27 mouse cellular contexts compared by ENCODE assay signal in genomic region chr11:101544132-101544531, GRCm38 (mm10). TPM values are rescaled to one million over a fixed set of nuclear protein-coding genes. Genes with fewer than 3 reads are reported as not detected.
A peak's percentile ranks its signal among the peaks of the same experiment; 100 is the strongest.
DNase-seq lines count a peak whose midpoint lies in the region; ATAC-seq and TF ChIP-seq lines count a peak whose summit lies in the region.
"Had no signal": no experiment of that assay in that cellular context is flagged by ENCODE, and none has a peak within 500 bp of the region (broad histone marks: within the 10 kb centered on the region; RNA-seq: fewer than 3 reads in every experiment).

No protein-coding gene starts in this region.

- 67% methylated on average over 1 of the region's 1 CpGs for WGBS in heart, embryonic 11.5 days (ENCODE audit: insufficient replicate concordance)
- WGBS in heart, embryonic 12.5 days: 78% methylated on average over 1 of the region's 1 CpGs
- 52% methylated on average over 1 of the region's 1 CpGs for WGBS in lung, postnatal 0 days
- 59% methylated on average over 1 of the region's 1 CpGs for WGBS in lung, adult 2 months

- intact Hi-C loops in left cerebral cortex, postnatal 10 days (cut with DNase I): no loop called here

- H3K4me2 ChIP-seq in heart, embryonic 11.5 days: no peak overlapping the region
- H3K4me2 ChIP-seq in heart, embryonic 12.5 days: no peak overlapping the region
- 0 out of 2 replicates have a peak overlapping the region, but pooled peaks have one; percentile 28 for H3K4me2 ChIP-seq in lung, postnatal 0 days (replicated peaks; ENCODE audit: low read depth, low read length)
- H3K4me2 ChIP-seq: embryonic facial prominence, embryonic 12.5 days; hindbrain, embryonic 12.5 days; limb, embryonic 12.5 days had no signal

- no peaks in the 10 kb centered on the region; the same call in 1 of the 2 replicates for H3K36me3 ChIP-seq in heart, embryonic 11.5 days (ENCODE audit: control insufficient read depth, insufficient read depth, low read length)
- H3K36me3 ChIP-seq in heart, embryonic 12.5 days: peaks cover 31% of the 10 kb centered on the region
- no peaks in the 10 kb centered on the region for H3K36me3 ChIP-seq in lung, postnatal 0 days (ENCODE audit: insufficient read depth, low read length)

- H3K27ac ChIP-seq in heart, embryonic 11.5 days (ENCODE audit: low read depth, low read length): no peak overlapping the region
- no peak overlapping the region for H3K27ac ChIP-seq in heart, embryonic 12.5 days (ENCODE audit: poor library complexity, severe bottlenecking)
- peak overlapping the region; percentile 51 for H3K27ac ChIP-seq in lung, postnatal 0 days (ENCODE audit: low read length)
- H3K27ac ChIP-seq: embryonic facial prominence, embryonic 12.5 days; gastrocnemius, adult 2 months; heart, adult 2 months; hindbrain, embryonic 12.5 days; limb, embryonic 12.5 days; liver, embryonic 14.5 days had no signal

- TF ChIP-seq CTCF in lung, postnatal 0 days (IDR thresholded peaks at IDR 0.05): no peak
- TF ChIP-seq CTCF in lung, adult 2 months (IDR thresholded peaks at IDR 0.05; ENCODE audit: insufficient read depth, low read length): no peak
- TF ChIP-seq CTCF in brain, embryonic 14.5 days (IDR thresholded peaks at IDR 0.05; ENCODE audit: borderline replicate concordance, extremely low read depth, insufficient read depth, insufficient read length): no peak

- 0 out of 2 replicates have a peak overlapping the region, but pooled peaks have one; percentile 3 for H3K9ac ChIP-seq in heart, embryonic 11.5 days (ENCODE audit: low read depth, low read length)
- H3K9ac ChIP-seq in heart, embryonic 12.5 days: no peak overlapping the region
- no peak overlapping the region for H3K9ac ChIP-seq in lung, postnatal 0 days (replicated peaks; ENCODE audit: low read depth)
- H3K9ac ChIP-seq: embryonic facial prominence, embryonic 12.5 days; hindbrain, embryonic 12.5 days; limb, embryonic 12.5 days; liver, embryonic 14.5 days had no signal

- peak; percentile 71 for DNase-seq in lung, postnatal 0 days (ENCODE audit: low spot score)
- no peak for DNase-seq in lung, adult 2 months
- DNase-seq in brain, embryonic 14.5 days (ENCODE audit: low read depth): peak; percentile 67
- DNase-seq in telencephalon, adult 2 months (ENCODE audit: low read depth, low spot score): peak; percentile 71
- DNase-seq in left cerebral cortex, postnatal 10 days (ENCODE audit: extremely low spot score in 1 of 2, low spot score in 2 of 2): no peak
- DNase-seq: cerebellum, adult 18-20 months; gastrocnemius, adult 2 months; heart, adult 2 months; kidney, postnatal 25 days; retina, postnatal 1 day; right cerebral cortex, postnatal 4 days; thymus, adult 2 months had no signal

- no peak for ATAC-seq in heart, embryonic 11.5 days (replicated peaks; ENCODE audit: insufficient number of reproducible peaks, low FRiP score, low TSS enrichment)
- ATAC-seq in heart, embryonic 12.5 days (ENCODE audit: insufficient number of reproducible peaks, low FRiP score): no peak
- ATAC-seq in lung, postnatal 0 days: peak; percentile 70
- ATAC-seq: midbrain, embryonic 16.5 days had no signal

- TF ChIP-seq POLR2A in lung, adult 2 months (IDR thresholded peaks at IDR 0.05; ENCODE audit: borderline replicate concordance, extremely low read depth, low read depth, low read length): no peak
- no peak for TF ChIP-seq POLR2A in brain, embryonic 14.5 days (IDR thresholded peaks at IDR 0.05; ENCODE audit: borderline replicate concordance, extremely low read depth, insufficient read depth, insufficient read length, poor library complexity, severe bottlenecking)

- H3K9me3 ChIP-seq in heart, embryonic 11.5 days (replicated peaks; ENCODE audit: control insufficient read depth, low read length): no peaks in the 10 kb centered on the region
- H3K9me3 ChIP-seq in heart, embryonic 12.5 days (replicated peaks): no peaks in the 10 kb centered on the region
- H3K9me3 ChIP-seq in lung, postnatal 0 days (ENCODE audit: low read length): no peaks in the 10 kb centered on the region
- H3K9me3 ChIP-seq: embryonic facial prominence, embryonic 12.5 days; G1E; hindbrain, embryonic 12.5 days; limb, embryonic 12.5 days had no signal

- H3K27me3 ChIP-seq in heart, embryonic 11.5 days (ENCODE audit: control insufficient read depth, insufficient read depth, low read length): no peaks in the 10 kb centered on the region
- H3K27me3 ChIP-seq in heart, embryonic 12.5 days (replicated peaks): no peaks in the 10 kb centered on the region
- H3K27me3 ChIP-seq in lung, postnatal 0 days (replicated peaks; ENCODE audit: insufficient read depth, low read length): no peaks in the 10 kb centered on the region
- H3K27me3 ChIP-seq: embryonic facial prominence, embryonic 12.5 days; hindbrain, embryonic 12.5 days; limb, embryonic 12.5 days had no signal

- H3K4me3 ChIP-seq in heart, embryonic 11.5 days (ENCODE audit: low read depth, low read length): no peak overlapping the region
- no peak overlapping the region for H3K4me3 ChIP-seq in heart, embryonic 12.5 days
- H3K4me3 ChIP-seq in lung, postnatal 0 days (ENCODE audit: low read depth, low read length): no peak overlapping the region
- H3K4me3 ChIP-seq in lung, adult 2 months (replicated peaks; ENCODE audit: extremely low read depth, low read depth, low read length): no peak overlapping the region
- H3K4me3 ChIP-seq: embryonic facial prominence, embryonic 12.5 days; gastrocnemius, adult 2 months; heart, adult 2 months; hindbrain, embryonic 12.5 days; limb, embryonic 12.5 days had no signal

- peak; percentile 20; the same call in 1 of the 2 replicates for TF ChIP-seq EP300 in lung, postnatal 0 days (IDR thresholded peaks at IDR 0.05)

- H3K4me1 ChIP-seq in heart, embryonic 11.5 days (ENCODE audit: control insufficient read depth, insufficient read depth, low read length): no peaks in the 10 kb centered on the region
- H3K4me1 ChIP-seq in heart, embryonic 12.5 days (replicated peaks): peaks cover 7% of the 10 kb centered on the region
- no peaks in the 10 kb centered on the region for H3K4me1 ChIP-seq in lung, postnatal 0 days (ENCODE audit: insufficient read depth, low read depth, low read length)
- H3K4me1 ChIP-seq in lung, adult 2 months (ENCODE audit: control insufficient read depth, insufficient read depth, low read length): no peaks in the 10 kb centered on the region
- H3K4me1 ChIP-seq: embryonic facial prominence, embryonic 12.5 days; limb, embryonic 12.5 days had no signal

RNA-seq across cellular contexts. Expression of gene Brca1, which starts 7.6 kb away (rescaled TPM):
- 12.3 and 12.7 TPM in 2 replicates for polyA plus RNA-seq in heart, embryonic 11.5 days (2014; fragmentation: Nextera tagmentation; extraction: Ambion mirVana)
- polyA plus RNA-seq in heart, embryonic 12.5 days (2016; fragmentation: Nextera tagmentation; extraction: Ambion mirVana): 10.4 and 13.3 TPM in 2 replicates
- 0.42 and 1.5 TPM in 2 replicates for polyA plus RNA-seq in lung, postnatal 0 days (2015; fragmentation: Nextera tagmentation; extraction: Ambion mirVana)
- 0.25 and 0.28 TPM in 2 replicates for polyA plus RNA-seq in lung, adult 2 months (2012; rRNA removed)
- 4.1 and 5.5 TPM in 2 replicates for polyA plus RNA-seq in brain, embryonic 14.5 days (2012; rRNA removed)
- 1 to 10 TPM; 1.1 to 1.2 TPM for total RNA-seq in left cerebral cortex, postnatal 10 days (2021)

RNA-seq across cellular contexts. Expression of gene Nbr1, which starts 7.8 kb away (rescaled TPM):
- 48.4 and 72.2 TPM in 2 replicates for polyA plus RNA-seq in heart, embryonic 11.5 days (2014; fragmentation: Nextera tagmentation; extraction: Ambion mirVana)
- 77.7 and 78.7 TPM in 2 replicates for polyA plus RNA-seq in heart, embryonic 12.5 days (2016; fragmentation: Nextera tagmentation; extraction: Ambion mirVana)
- polyA plus RNA-seq in lung, postnatal 0 days (2015; fragmentation: Nextera tagmentation; extraction: Ambion mirVana): 57.2 and 58.7 TPM in 2 replicates
- 100 and 116 TPM in 2 replicates for polyA plus RNA-seq in lung, adult 2 months (2012; rRNA removed)
- polyA plus RNA-seq in brain, embryonic 14.5 days (2012; rRNA removed): 118 and 119 TPM in 2 replicates
- 100 to 1,000 TPM in 1 of 2 experiments, 10 to 100 TPM in 1; 98.9 to 100 TPM for total RNA-seq in left cerebral cortex, postnatal 10 days (2021)

RNA-seq across cellular contexts. Expression of gene Tmem106a, which starts 37.9 kb away (rescaled TPM):
- polyA plus RNA-seq in heart, embryonic 11.5 days (2014; fragmentation: Nextera tagmentation; extraction: Ambion mirVana): 3.3 and 4.4 TPM in 2 replicates
- polyA plus RNA-seq in heart, embryonic 12.5 days (2016; fragmentation: Nextera tagmentation; extraction: Ambion mirVana): 4.0 and 4.5 TPM in 2 replicates
- 7.6 TPM in 2 replicates for polyA plus RNA-seq in lung, postnatal 0 days (2015; fragmentation: Nextera tagmentation; extraction: Ambion mirVana)
- 32.1 and 41.1 TPM in 2 replicates for polyA plus RNA-seq in lung, adult 2 months (2012; rRNA removed)
- 3.6 and 5.3 TPM in 2 replicates for polyA plus RNA-seq in brain, embryonic 14.5 days (2012; rRNA removed)
- total RNA-seq in left cerebral cortex, postnatal 10 days (2021): 1 to 10 TPM; 1.1 to 1.7 TPM

RNA-seq across cellular contexts. Expression of gene Gm11634, which starts 54.9 kb away (rescaled TPM):
- not detected in 2 replicates for polyA plus RNA-seq in heart, embryonic 11.5 days (2014; fragmentation: Nextera tagmentation; extraction: Ambion mirVana)
- not detected in 2 replicates for polyA plus RNA-seq in heart, embryonic 12.5 days (2016; fragmentation: Nextera tagmentation; extraction: Ambion mirVana)
- not detected in 2 replicates for polyA plus RNA-seq in lung, postnatal 0 days (2015; fragmentation: Nextera tagmentation; extraction: Ambion mirVana)
- not detected in 2 replicates for polyA plus RNA-seq in lung, adult 2 months (2012; rRNA removed)
- not detected in 2 replicates for polyA plus RNA-seq in brain, embryonic 14.5 days (2012; rRNA removed)
- total RNA-seq in left cerebral cortex, postnatal 10 days (2021): not detected
- total RNA-seq: adrenal gland, adult 2 months; common myeloid progenitor, adult 5-6 weeks; G1E; gastrocnemius, adult 2 months; heart, adult 2 months; left cerebral cortex, adult 8-10 months; megakaryocyte-erythroid progenitor cell, adult 5-6 weeks had no signal
- polyA plus RNA-seq: adrenal gland, adult 2 months; embryonic facial prominence, embryonic 12.5 days; G1E; heart, adult 2 months; heart, postnatal 0 days; hindbrain, embryonic 12.5 days; intestine, embryonic 14.5 days; limb, embryonic 12.5 days; liver, embryonic 14.5 days; midbrain, embryonic 16.5 days; thymus, adult 2 months; urinary bladder, adult 2 months had no signal

Comparison
In these comparisons a context has a peak if more than half of its experiments do, and no peak if none do; other contexts are left out.
1. DNase-seq: peak in lung, postnatal 0 days (single experiment), brain, embryonic 14.5 days (single experiment) and telencephalon, adult 2 months (single experiment); none in lung, adult 2 months (single experiment) and left cerebral cortex, postnatal 10 days (0 of 2).